Mouse (Mus musculus) heart, embryonic 16.5 days (tissue): ENCODE measurements at regions not wholly inside any gene's neighbourhood (a gene's known extent, or its start where the extent isn't known, plus 50 kb on each side); places are given as distances from the start of the nearest gene placed in this dataset.

Source experiments
- ATAC-seq: fragments of 200-750 bp; cut with Nextera tagmentation; replicated peaks from 2 replicates; pipeline ENCODE4 v1.8.0; 2017; ENCODE audit warnings: moderate number of reproducible peaks; ENCODE audit not compliant: insufficient read depth, low FRiP score; ENCODE audit errors: extremely low read depth
- H3K27ac ChIP-seq: fragments of 300-500 bp; sonication (generic); 2 replicates; pipeline ENCODE4 v1.5.1; 2014; ENCODE audit warnings: mild to moderate bottlenecking, low read length, control low read depth, moderate library complexity
- H3K27me3 ChIP-seq: fragments of 300-500 bp; sonication (generic); 2 replicates; pipeline ENCODE4 v1.6.1; 2014; ENCODE audit warnings: low read length, mixed read lengths; ENCODE audit not compliant: control insufficient read depth, insufficient read depth
- H3K36me3 ChIP-seq: fragments of 300-500 bp; sonication (generic); 2 replicates; pipeline ENCODE4 v1.6.1; 2014; ENCODE audit not compliant: control insufficient read depth, insufficient read depth
- H3K4me1 ChIP-seq: fragments of 300-500 bp; sonication (generic); 2 replicates; pipeline ENCODE4 v1.6.1; 2014; ENCODE audit warnings: low read length, mixed read lengths; ENCODE audit not compliant: control insufficient read depth, insufficient read depth
- H3K4me2 ChIP-seq: fragments of 300-500 bp; sonication (generic); 2 replicates; pipeline ENCODE4 v1.6.1; 2014; ENCODE audit warnings: low read depth, mild to moderate bottlenecking, control low read depth, low read length
- H3K4me3 ChIP-seq: fragments of 300-500 bp; sonication (generic); 2 replicates; pipeline ENCODE4 v1.5.1; 2014; ENCODE audit warnings: mild to moderate bottlenecking, control low read depth, low read length
- H3K9ac ChIP-seq: fragments of 300-500 bp; sonication (generic); 2 replicates; pipeline ENCODE4 v1.6.1; 2014; ENCODE audit warnings: low read length, control low read depth
- H3K9me3 ChIP-seq: fragments of 300-500 bp; sonication (generic); replicated peaks from 2 replicates; pipeline ENCODE4 v1.6.1; 2016; ENCODE audit warnings: low read length; ENCODE audit not compliant: control insufficient read depth
- WGBS: fragments of 180-500 bp; shearing (Covaris S2); extraction: QIAGEN DNeasy Blood & Tissue Kit; methylation state at CpG from one replicate; pipeline ENCODE4 v1.1.7; 2014; 5-methylcytosine and 5-hydroxymethylcytosine counted together

- ATAC-seq, result peak; percentile 80
- 39% methylated on average over 8 of the region's 8 CpGs for WGBS
- Histone ChIP-seq H3K4me1 (0 out of 2 replicates have a peak, but pooled peaks cover 9% of the 10 kb centered on the region), H3K36me3 (no peaks in the 10 kb centered on the region), H3K27ac (peak overlapping the region; percentile 59), H3K9me3 (no peaks in the 10 kb centered on the region), H3K9ac (no peak overlapping the region), H3K4me2 (no peak overlapping the region), H3K4me3 (no peak overlapping the region), H3K27me3 (no peaks in the 10 kb centered on the region)
These were observed 129.0 kb downstream of the Bod1 start for GRCm38 (mm10) chr11:31542635-31543219.

- H3K27ac ChIP-seq, result no peak overlapping the region
- 0 out of 2 replicates have a peak, but pooled peaks cover 9% of the 10 kb centered on the region for H3K4me1 ChIP-seq
- no peaks in the 10 kb centered on the region for H3K27me3 ChIP-seq
- WGBS, result 89% methylated on average over 3 of the region's 3 CpGs
- no peaks in the 10 kb centered on the region for H3K36me3 ChIP-seq
- H3K4me2 ChIP-seq, result no peak overlapping the region
- no peak overlapping the region for H3K9ac ChIP-seq
- H3K9me3 ChIP-seq, result no peaks in the 10 kb centered on the region
- no peak for ATAC-seq
- H3K4me3 ChIP-seq, result no peak overlapping the region
These were observed 130.3 kb downstream of the Bod1 start for GRCm38 (mm10) chr11:31541425-31541824.

GRCm38 (mm10) chr11:31540816-31541215 is 130.9 kb downstream of the Bod1 start:
- ATAC-seq, result no peak
- Histone ChIP-seq H3K9ac (no peak overlapping the region), H3K4me3 (no peak overlapping the region), H3K4me2 (no peak overlapping the region), H3K27ac (no peak overlapping the region), H3K9me3 (no peaks in the 10 kb centered on the region), H3K36me3 (no peaks in the 10 kb centered on the region), H3K4me1 (0 out of 2 replicates have a peak, but pooled peaks cover 9% of the 10 kb centered on the region), H3K27me3 (no peaks in the 10 kb centered on the region)

GRCm38 (mm10) chr11:31531416-31531815 is 140.3 kb downstream of the Bod1 start:
- 85% methylated on average over 2 of the region's 2 CpGs for WGBS
- Histone ChIP-seq H3K4me3 (no peak overlapping the region), H3K27ac (no peak overlapping the region), H3K4me1 (0 out of 2 replicates have a peak, but pooled peaks cover 3% of the 10 kb centered on the region), H3K36me3 (no peaks in the 10 kb centered on the region), H3K9me3 (no peaks in the 10 kb centered on the region), H3K9ac (no peak overlapping the region), H3K4me2 (no peak overlapping the region), H3K27me3 (no peaks in the 10 kb centered on the region)
- ATAC-seq, result no peak

- ATAC-seq, result no peak
- Histone ChIP-seq H3K4me1 (0 out of 2 replicates have a peak, but pooled peaks cover 3% of the 10 kb centered on the region), H3K4me2 (no peak overlapping the region)
These were observed 140.8 kb downstream of the Bod1 start for GRCm38 (mm10) chr11:31530851-31531250.

GRCm38 (mm10) chr11:31529686-31530085 is 142.0 kb downstream of the Bod1 start:
- Histone ChIP-seq H3K4me3 (no peak overlapping the region), H3K4me2 (no peak overlapping the region), H3K27me3 (no peaks in the 10 kb centered on the region), H3K36me3 (no peaks in the 10 kb centered on the region), H3K9ac (no peak overlapping the region), H3K4me1 (0 out of 2 replicates have a peak, but pooled peaks cover 3% of the 10 kb centered on the region), H3K9me3 (no peaks in the 10 kb centered on the region), H3K27ac (no peak overlapping the region)
- 0 out of 2 replicates have a peak, but pooled peaks have one; percentile 18 for ATAC-seq
- 56% methylated on average over 2 of the region's 2 CpGs for WGBS

More at GRCm38 (mm10) chr11:31530851-31531250, 140.8 kb downstream of the Bod1 start:
- Histone ChIP-seq H3K4me3 (no peak overlapping the region), H3K9me3 (no peaks in the 10 kb centered on the region), H3K9ac (no peak overlapping the region), H3K36me3 (no peaks in the 10 kb centered on the region), H3K27ac (no peak overlapping the region), H3K27me3 (no peaks in the 10 kb centered on the region)
- WGBS, result 92% methylated on average over 3 of the region's 3 CpGs

- no peaks in the 10 kb centered on the region for H3K27me3 ChIP-seq
- WGBS, result 79% methylated on average over 2 of the region's 2 CpGs
These were observed 147.0 kb downstream of the Bod1 start for GRCm38 (mm10) chr11:31524708-31525107.

GRCm38 (mm10) chr11:31524065-31524618 is 147.5 kb downstream of the Bod1 start:
- 60% methylated on average over 2 of the region's 2 CpGs for WGBS
- Histone ChIP-seq H3K4me3 (no peak overlapping the region), H3K4me1 (peaks cover 8% of the 10 kb centered on the region), H3K36me3 (no peaks in the 10 kb centered on the region), H3K27me3 (no peaks in the 10 kb centered on the region), H3K9me3 (no peaks in the 10 kb centered on the region), H3K9ac (no peak overlapping the region), H3K4me2 (no peak overlapping the region), H3K27ac (no peak overlapping the region)
- ATAC-seq, result no peak

More at GRCm38 (mm10) chr11:31524708-31525107, 147.0 kb downstream of the Bod1 start:
- no peak overlapping the region for H3K9ac ChIP-seq
- no peak overlapping the region for H3K4me2 ChIP-seq
- no peak overlapping the region for H3K4me3 ChIP-seq
- no peaks in the 10 kb centered on the region for H3K9me3 ChIP-seq
- no peak for ATAC-seq
- no peak overlapping the region for H3K27ac ChIP-seq
- peaks cover 8% of the 10 kb centered on the region for H3K4me1 ChIP-seq
- no peaks in the 10 kb centered on the region for H3K36me3 ChIP-seq

GRCm38 (mm10) chr11:31522127-31522526 is 149.6 kb downstream of the Bod1 start:
- Histone ChIP-seq H3K9ac (no peak overlapping the region), H3K9me3 (no peaks in the 10 kb centered on the region), H3K36me3 (no peaks in the 10 kb centered on the region), H3K27me3 (no peaks in the 10 kb centered on the region), H3K4me3 (no peak overlapping the region), H3K4me1 (peaks cover 8% of the 10 kb centered on the region), H3K27ac (no peak overlapping the region), H3K4me2 (no peak overlapping the region)
- 85% methylated on average over 2 of the region's 2 CpGs for WGBS
- no peak for ATAC-seq
